In genomic region chr3:79297281-79297680, GRCm38 (mm10) we compare ENCODE assay signal across 27 mouse cellular contexts. TPM values are rescaled to one million over a fixed set of nuclear protein-coding genes. Genes with fewer than 3 reads are reported as not detected.
DNase-seq lines count a peak whose midpoint lies in the region.
"Had no signal": no experiment of that assay in that cellular context is flagged by ENCODE, and none has a peak within 500 bp of the region (broad histone marks: within the 10 kb centered on the region; RNA-seq: fewer than 3 reads in every experiment).

No protein-coding gene starts in this region.

- peak; percentile 56 for DNase-seq in adrenal gland, postnatal 14 days
- DNase-seq in adrenal gland, adult 2 months, result no peak
- DNase-seq in adrenal gland, postnatal 36 days, result peak; percentile 5 to 27
- no peak for DNase-seq in adrenal gland, adult 18-20 months (ENCODE audit: low spot score in 2 of 2)
- peak; percentile 81 for DNase-seq in fat pad, adult 2 months (ENCODE audit: extremely low read depth, low read depth, low spot score)
- DNase-seq in gonadal fat pad, adult 2 months (ENCODE audit: low read depth), result peak; percentile 69
- no peak for DNase-seq in frontal cortex, adult 2 months (ENCODE audit: extremely low spot score in 1 of 2, low spot score in 1 of 2)
- DNase-seq: cerebellum, adult 11 months; cerebellum, adult 18-20 months; cerebellum, adult 8-10 months; cerebellum, adult 9-11 months; cerebellum, postnatal 14 days; cerebellum, postnatal 36 days; embryo, embryonic 11 days; forebrain, postnatal 0 days had no signal

RNA-seq across cellular contexts. Expression of gene Rapgef2, which starts 11.0 kb away (rescaled TPM):
- 27.2 and 31.4 TPM in 2 replicates for total RNA-seq in adrenal gland, postnatal 14 days (2021)
- 10 to 100 TPM; 20.6 to 20.9 TPM for total RNA-seq in adrenal gland, adult 2 months (2021)
- polyA plus RNA-seq in adrenal gland, adult 2 months (2012; rRNA removed), result 6.9 and 8.6 TPM in 2 replicates
- 10 to 100 TPM; 22.9 to 23.0 TPM for total RNA-seq in adrenal gland, postnatal 36 days (2021)
- 10 to 100 TPM; 21.9 to 22.5 TPM for total RNA-seq in adrenal gland, adult 18-20 months (2021)
- polyA plus RNA-seq in gonadal fat pad, adult 2 months (2012; rRNA removed), result 9.5 and 10.5 TPM in 2 replicates
- polyA plus RNA-seq in frontal cortex, adult 2 months (2012; rRNA removed), result 52.8 and 60.3 TPM in 2 replicates

RNA-seq across cellular contexts. Expression of gene Gm17359, which starts 39.2 kb away (rescaled TPM):
- total RNA-seq in adrenal gland, postnatal 14 days (2021), result not detected in 2 replicates
- not detected for total RNA-seq in adrenal gland, adult 2 months (2021)
- not detected in 2 replicates for polyA plus RNA-seq in adrenal gland, adult 2 months (2012; rRNA removed)
- not detected for total RNA-seq in adrenal gland, postnatal 36 days (2021)
- total RNA-seq in adrenal gland, adult 18-20 months (2021), result not detected
- 0.68 and 1.1 TPM in 2 replicates for polyA plus RNA-seq in gonadal fat pad, adult 2 months (2012; rRNA removed)
- not detected in 2 replicates for polyA plus RNA-seq in frontal cortex, adult 2 months (2012; rRNA removed)
- total RNA-seq: adrenal gland, postnatal 4 days; common myeloid progenitor, adult 5-6 weeks; ES-E14; forebrain, postnatal 0 days; MEL had no signal
- polyA plus RNA-seq: C2C12; embryonic facial prominence, embryonic 11.5 days; embryonic facial prominence, embryonic 13.5 days; embryonic facial prominence, embryonic 15.5 days; erythroblast, embryonic 14.5 days; forebrain, embryonic 11.5 days; forebrain, embryonic 13.5 days; forebrain, embryonic 15.5 days; forebrain, postnatal 0 days had no signal

Comparison
In these comparisons a context has a peak if more than half of its experiments do, and no peak if none do; other contexts are left out.
1. DNase-seq: peak in adrenal gland, postnatal 14 days (single experiment), adrenal gland, postnatal 36 days (2 of 2), fat pad, adult 2 months (single experiment) and gonadal fat pad, adult 2 months (single experiment); none in adrenal gland, adult 2 months (single experiment), adrenal gland, adult 18-20 months (0 of 2) and frontal cortex, adult 2 months (0 of 2).